Mouse (Mus musculus) naive thymus-derived CD4-positive, alpha-beta T cell, adult 5 months (primary cell): ENCODE measurements around the gene Rnf103. TPM values are rescaled to one million over a fixed set of nuclear protein-coding genes. Genes with fewer than 3 reads are reported as not detected.

Experiments
- polyA plus RNA-seq: library from polyadenylated mRNA; unstranded; fragments of 100-300 nt; shearing (Covaris generic); gene quantifications from one replicate; pipeline ENCODE4 v1.2.1, GENCODE M21; 2017

The Rnf103 gene
- 106 TPM for polyA plus RNA-seq

DNA sequence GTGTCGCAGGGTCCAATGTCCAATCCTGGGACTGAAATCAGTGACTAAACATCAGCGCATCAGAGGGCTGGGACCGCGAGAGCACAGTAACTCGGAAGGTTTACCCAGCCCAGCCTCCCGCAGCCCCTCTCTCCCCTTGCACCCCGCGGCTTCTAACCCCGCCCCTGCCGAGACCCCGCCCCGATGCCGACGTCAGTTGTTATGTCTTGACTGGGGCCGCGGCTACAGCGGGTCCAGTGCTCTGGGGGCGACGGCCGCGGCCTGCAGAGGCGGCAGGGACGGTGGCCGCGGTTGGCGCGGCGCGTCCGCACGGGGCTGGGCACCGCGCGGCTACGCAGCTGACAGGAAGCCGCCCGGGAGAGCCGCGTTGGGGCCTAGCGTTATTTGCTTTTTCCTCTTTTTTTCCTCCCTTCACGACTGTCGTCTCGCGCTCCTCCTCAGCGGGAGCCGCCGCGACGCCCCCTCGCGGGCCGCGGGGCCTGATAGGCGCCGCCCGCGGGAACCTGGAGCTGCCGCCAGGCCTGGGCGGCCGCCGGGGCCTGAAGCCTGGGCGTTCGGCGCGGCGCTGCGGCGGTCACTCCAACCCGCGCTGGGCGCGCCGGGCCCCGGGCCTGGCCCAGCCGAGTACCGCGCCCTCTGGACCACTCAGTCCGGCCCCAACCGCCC is at the start of gene Rnf103:
Gene Rnf103, plus strand, starts transcription at position 220 of the 666 bp plus-strand sequence.

DNA sequence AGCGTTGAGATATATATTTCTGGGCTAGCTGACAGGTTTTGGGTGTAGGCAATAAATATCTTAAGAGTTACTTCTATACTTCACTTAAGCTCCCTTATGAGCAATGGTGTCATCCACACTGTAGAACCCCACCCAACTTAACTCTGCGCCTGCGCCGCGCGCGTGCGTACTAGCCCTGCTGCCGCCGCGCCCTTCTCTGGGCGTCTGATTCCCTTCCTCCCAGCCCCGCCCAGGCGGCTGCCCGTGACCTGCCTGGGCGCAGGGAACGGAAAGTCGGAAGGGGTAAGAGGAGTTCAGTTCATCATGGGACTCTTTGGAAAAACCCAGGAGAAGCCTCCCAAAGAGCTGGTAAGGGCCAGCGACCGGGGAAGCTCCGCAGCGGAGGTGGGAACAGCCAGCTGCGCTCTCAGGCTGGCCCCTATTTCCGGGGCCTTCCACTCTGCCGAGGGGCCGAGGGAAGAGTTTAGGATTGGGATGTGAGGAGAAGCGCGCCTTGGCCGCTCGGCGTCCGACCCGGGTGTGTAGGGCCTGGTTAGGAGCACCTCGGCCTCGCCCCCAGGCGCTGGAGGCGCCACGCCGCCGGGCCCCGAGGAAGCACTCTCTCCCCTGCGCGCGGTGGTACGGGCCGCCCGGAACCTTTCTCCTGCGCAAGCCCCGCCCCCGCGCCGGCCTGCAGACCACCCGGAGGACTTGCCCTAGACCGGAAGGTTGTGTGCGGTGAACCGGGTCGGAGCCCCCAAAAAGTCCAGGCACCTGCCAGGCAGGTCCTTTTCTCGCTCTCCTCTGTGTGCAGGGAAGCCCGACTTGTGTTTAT is 50.2 kb downstream of the Rnf103 start, which contains the start of gene Chmp3:
Gene Chmp3, plus strand, starts transcription at position 112 of the 814 bp plus-strand sequence.

Other genes starting within 250 kb of the Rnf103 start
- 44.2 TPM for gene Krcc1, start 222.2 kb upstream of the Rnf103 start, polyA plus RNA-seq
- not detected for gene Smyd1, start 171.7 kb upstream of the Rnf103 start, polyA plus RNA-seq
- 21.1 TPM for gene Cd8b1, start 171.1 kb upstream of the Rnf103 start, polyA plus RNA-seq
- gene Cd8a, start 120.5 kb upstream of the Rnf103 start, polyA plus RNA-seq, result 0.11 TPM
- gene Rmnd5a, start 53.3 kb upstream of the Rnf103 start, polyA plus RNA-seq, result 53.3 TPM
- 70.6 TPM for gene Chmp3, start 49.9 kb downstream of the Rnf103 start, polyA plus RNA-seq
- 181 TPM for gene Kdm3a, start 139.1 kb downstream of the Rnf103 start, polyA plus RNA-seq
- gene Reep1, start 213.7 kb downstream of the Rnf103 start, polyA plus RNA-seq, result 0.11 TPM